Mouse (Mus musculus): ENCODE results near the gene Agap2.

DNA sequence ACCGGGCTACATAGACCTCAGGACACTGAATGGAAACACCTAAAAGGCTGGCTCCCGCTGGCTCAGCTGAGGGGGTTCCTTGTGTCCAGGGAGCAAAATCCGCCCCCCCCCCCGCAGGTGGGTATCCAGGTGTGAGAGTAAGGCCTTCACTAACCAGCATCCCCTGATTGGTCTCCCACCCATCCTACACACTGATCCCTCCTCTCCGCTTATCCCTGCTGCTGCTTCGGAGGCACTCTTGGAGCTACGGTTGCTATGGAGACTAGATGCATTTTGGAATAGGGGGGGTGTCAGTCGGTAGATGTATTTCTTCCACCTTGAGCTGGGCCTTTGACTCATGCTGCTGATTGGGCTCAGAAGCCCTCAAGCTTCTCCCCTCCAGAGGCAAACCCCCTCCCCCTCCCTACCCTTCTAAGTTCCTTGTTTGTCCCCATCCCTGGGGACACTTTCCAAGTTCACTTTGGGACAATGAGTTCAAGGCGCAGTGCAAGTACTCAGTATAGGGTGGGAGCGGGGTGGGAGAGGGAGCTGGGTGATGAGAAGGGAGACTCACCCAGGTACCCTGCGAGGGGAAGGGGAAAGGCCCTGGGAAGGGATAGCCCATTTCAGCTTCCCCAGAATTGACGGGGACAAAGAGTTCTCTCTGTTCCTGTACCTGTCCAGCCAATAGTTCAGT, 3.1 kb downstream of the Agap2 start:
- no peak for TF ChIP-seq CTCF (IDR thresholded peaks at IDR 0.05; ENCODE audit: borderline replicate concordance, extremely low read depth, insufficient read depth, insufficient read length)
- no peak for TF ChIP-seq POLR2A (IDR thresholded peaks at IDR 0.05; ENCODE audit: borderline replicate concordance, extremely low read depth, insufficient read depth, insufficient read length, poor library complexity, severe bottlenecking)

Measured in brain, embryonic 14.5 days (tissue).